Mouse (Mus musculus) liver, adult 2 months (tissue): ENCODE results near the gene 1700113H08Rik.

ENCODE experiments used
- CTCF ChIP-seq: fragments of 200-500 bp; IDR thresholded peaks from 2 replicates; pipeline ENCODE4 v1.5.1; 2011; ENCODE audit warnings: low read depth, low read length, control low read depth
- POLR2A ChIP-seq: fragments of 200-500 bp; IDR thresholded peaks from 2 replicates; pipeline ENCODE4 v1.6.1; 2011; ENCODE audit warnings: low read length, control low read depth; ENCODE audit not compliant: insufficient read depth; ENCODE audit errors: extremely low read depth

- TF ChIP-seq CTCF (no peak), POLR2A (no peak)
Measured at GRCm38 (mm10) chr10:87087646-87088045, 29.8 kb downstream of the 1700113H08Rik start.
